Comparison of ENCODE assay signal across 16 mouse cellular contexts in genomic region chr13:97527958-97528357, GRCm38 (mm10).
"Had no signal": no experiment of that assay in that cellular context is flagged by ENCODE, and none has a peak within 500 bp of the region (broad histone marks: within the 10 kb centered on the region; RNA-seq: fewer than 3 reads in every experiment).

No protein-coding gene starts in this region.

- H3K36me3 ChIP-seq: neural tube, embryonic 13.5 days; neural tube, embryonic 15.5 days; stomach, embryonic 15.5 days had no signal

- DNase-seq: retina, postnatal 1 day; right cerebral cortex, adult 18-20 months; right cerebral cortex, postnatal 14 days; right cerebral cortex, postnatal 25 days; right cerebral cortex, postnatal 4 days; spleen, adult 18-20 months; thymus, adult 18-20 months; thymus, adult 2 months; thymus, postnatal 14 days; thymus, postnatal 25 days; thymus, postnatal 36 days; thymus, postnatal 4 days had no signal

- H3K4me3 ChIP-seq: neural tube, embryonic 13.5 days; neural tube, embryonic 15.5 days; stomach, embryonic 15.5 days had no signal

- H3K27ac ChIP-seq: neural tube, embryonic 15.5 days; stomach, embryonic 15.5 days; stomach, postnatal 0 days had no signal

- H3K27me3 ChIP-seq: neural tube, embryonic 13.5 days; neural tube, embryonic 15.5 days; stomach, embryonic 15.5 days had no signal

- H3K9ac ChIP-seq: neural tube, embryonic 13.5 days; neural tube, embryonic 15.5 days; stomach, embryonic 15.5 days had no signal
